Mouse (Mus musculus): ENCODE data around the gene Slc5a5.

The Slc5a5 gene

GRCm38 (mm10) chr8:70880546-70880945 lies 12.0 kb downstream of the Slc5a5 start:
- no peak for DNase-seq (ENCODE audit: low spot score in 2 of 2)

- DNase-seq (ENCODE audit: low spot score in 2 of 2), result peak in 1 of 2 experiments; percentile 48
Observed at GRCm38 (mm10) chr8:70880126-70880525, 12.4 kb downstream of the Slc5a5 start.

GRCm38 (mm10) chr8:70879500-70879899 lies 13.1 kb downstream of the Slc5a5 start:
- no peak for DNase-seq (ENCODE audit: low spot score in 2 of 2)

DNA sequence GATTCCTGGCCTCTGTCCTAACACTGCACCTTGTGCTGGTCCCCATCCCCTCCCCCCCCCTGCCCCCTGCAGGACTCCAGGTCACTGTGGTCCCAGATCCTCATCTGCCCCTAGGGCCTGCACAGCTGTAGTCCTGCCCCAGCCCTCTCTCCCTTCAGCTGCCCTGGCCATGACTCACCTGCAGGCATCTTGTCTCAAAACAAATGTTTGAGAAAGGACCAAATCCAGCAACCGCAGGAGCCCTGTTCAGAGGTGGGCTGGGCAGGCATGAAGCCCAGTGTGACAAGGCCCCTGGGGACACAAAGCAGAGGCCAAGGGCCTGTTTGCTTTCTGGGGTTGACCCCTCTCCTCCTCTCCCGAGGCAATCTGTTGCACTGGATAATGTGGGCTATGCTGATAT lies 14.4 kb downstream of the Slc5a5 start:
- DNase-seq (ENCODE audit: low spot score in 2 of 2), result no peak

GRCm38 (mm10) chr8:70876382-70876781 lies 16.2 kb downstream of the Slc5a5 start:
- no peak for DNase-seq (ENCODE audit: low spot score in 2 of 2)

GRCm38 (mm10) chr8:70874441-70874840 lies 18.1 kb downstream of the Slc5a5 start:
- DNase-seq (ENCODE audit: low spot score in 2 of 2), result no peak

- peak; percentile 97 for DNase-seq (ENCODE audit: low spot score in 2 of 2)
Observed at GRCm38 (mm10) chr8:70873364-70873985, 19.1 kb downstream of the Slc5a5 start, which contains the start of gene Ccdc124. Gene Ccdc124 (minus strand): TSS chr8:70873935.

- no peak for DNase-seq (ENCODE audit: low spot score in 2 of 2)
Observed at GRCm38 (mm10) chr8:70872643-70873363, 19.8 kb downstream of the Slc5a5 start.

DNA sequence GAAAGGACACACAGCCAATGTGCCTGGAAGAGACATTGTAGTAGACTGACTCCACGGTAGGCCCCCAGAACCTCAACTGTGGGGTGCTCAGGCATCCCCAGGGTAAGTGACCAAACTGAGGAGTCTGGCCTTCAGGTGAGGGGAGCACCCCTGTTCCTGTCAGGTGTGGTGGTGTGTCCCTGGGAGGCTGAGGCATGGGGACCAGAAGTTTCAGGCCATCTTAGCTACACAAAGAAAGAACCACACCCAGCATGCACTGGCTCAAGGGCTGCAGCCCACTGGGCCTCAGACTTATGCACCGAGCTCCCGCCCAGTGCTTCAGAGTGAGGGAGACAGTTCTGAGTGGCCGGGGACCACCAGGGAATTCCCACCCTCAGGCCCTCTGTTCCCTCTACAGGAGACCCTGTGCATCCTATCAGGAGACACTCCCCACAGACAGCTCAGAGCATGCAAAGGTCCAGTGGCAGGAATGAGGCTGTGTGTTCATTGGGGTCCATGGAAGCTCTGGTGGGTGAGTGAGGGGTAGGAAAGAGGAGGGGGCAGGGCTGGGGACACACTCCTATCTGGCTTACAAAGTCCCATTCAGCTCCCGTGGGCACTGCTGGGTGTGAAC lies 21.3 kb downstream of the Slc5a5 start:
- no peak for DNase-seq (ENCODE audit: low spot score in 2 of 2)

- DNase-seq (ENCODE audit: low spot score in 2 of 2), result peak; percentile 88 to 89
Observed at GRCm38 (mm10) chr8:70869601-70870041, 22.9 kb downstream of the Slc5a5 start.

DNA sequence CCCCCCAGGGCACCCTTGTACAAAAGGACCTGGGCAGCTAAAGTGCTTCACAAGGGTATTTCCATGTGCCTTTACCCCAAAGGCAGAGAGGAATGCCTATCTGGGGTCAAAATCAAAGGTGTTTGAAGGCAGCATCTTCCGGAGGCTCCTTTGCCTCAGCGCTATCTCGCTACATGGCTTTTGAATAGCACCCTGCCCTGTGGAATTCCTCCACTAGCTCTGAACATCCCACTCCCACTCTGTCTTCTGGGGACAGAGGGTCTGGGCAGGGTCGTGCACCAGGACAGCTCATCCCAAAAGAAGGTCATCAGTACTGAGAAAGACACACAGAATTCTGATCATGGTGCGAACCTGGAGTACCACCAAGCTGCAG lies 23.4 kb downstream of the Slc5a5 start:
- DNase-seq (ENCODE audit: low spot score in 2 of 2), result no peak

DNA sequence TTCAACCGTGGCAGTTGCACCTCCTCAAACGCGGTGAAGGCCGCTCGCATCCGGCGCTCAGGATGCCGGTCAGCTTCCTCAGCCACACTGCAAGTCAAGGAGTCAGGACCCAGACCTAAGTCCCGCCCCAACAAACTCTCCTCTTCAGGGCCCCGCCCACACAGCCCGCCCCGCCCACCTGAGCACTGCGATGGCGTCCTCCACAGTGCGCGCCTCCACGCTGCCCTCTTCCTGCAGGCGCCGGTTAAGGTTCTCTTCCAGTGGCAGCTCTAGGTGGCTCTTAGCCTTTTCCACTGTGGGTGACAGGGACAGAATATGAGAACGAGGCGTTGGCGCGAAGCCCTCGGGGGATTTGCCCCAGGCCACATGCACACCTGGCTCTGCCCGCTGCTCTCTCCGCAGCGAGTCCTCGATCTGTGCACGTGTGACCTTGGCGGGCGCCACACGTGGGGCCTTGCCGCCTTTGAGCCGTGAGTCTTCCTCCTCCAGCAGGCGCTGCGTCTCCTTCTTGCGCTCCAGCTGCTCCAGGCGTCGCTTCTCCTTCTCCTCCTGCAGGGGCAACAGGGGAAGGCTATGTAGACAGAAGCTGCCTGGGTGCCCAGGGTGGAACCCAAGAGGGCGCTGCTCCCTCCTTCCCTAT lies 23.9 kb downstream of the Slc5a5 start:
- DNase-seq (ENCODE audit: low spot score in 2 of 2), result peak in 1 of 2 experiments; percentile 70

- no peak for DNase-seq (ENCODE audit: low spot score in 2 of 2)
Observed at GRCm38 (mm10) chr8:70866566-70866965, 26.0 kb downstream of the Slc5a5 start.

GRCm38 (mm10) chr8:70866001-70866520 lies 26.5 kb downstream of the Slc5a5 start:
- no peak for DNase-seq (ENCODE audit: low spot score in 2 of 2)

- DNase-seq (ENCODE audit: low spot score in 2 of 2), result peak; percentile 100
Observed at GRCm38 (mm10) chr8:70865350-70866000, 27.1 kb downstream of the Slc5a5 start.

DNA sequence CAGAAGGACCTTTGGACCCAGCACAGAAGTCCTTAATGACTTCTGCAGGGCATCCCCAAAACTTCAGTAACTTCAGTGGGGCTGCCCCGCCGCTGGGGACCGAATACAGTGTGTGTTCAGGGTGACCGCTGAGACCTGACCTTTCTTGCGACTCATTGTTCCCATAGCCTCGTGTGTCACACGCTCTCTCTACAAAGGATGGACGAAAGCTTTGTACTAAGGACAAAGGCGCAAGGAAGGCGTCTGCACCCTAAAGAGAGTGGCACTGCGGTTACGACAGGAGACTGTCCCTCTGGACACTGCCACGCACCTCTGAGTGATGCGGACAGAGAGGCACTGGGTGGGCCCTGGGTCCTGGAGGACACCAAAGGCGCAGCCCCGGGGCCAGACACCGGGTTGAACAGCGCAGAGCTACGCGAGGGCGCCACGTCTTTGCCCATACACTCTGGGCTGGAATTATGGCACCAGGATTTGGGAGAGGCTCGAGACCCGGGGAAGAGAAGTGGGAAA lies 27.8 kb downstream of the Slc5a5 start:
- DNase-seq (ENCODE audit: low spot score in 2 of 2), result peak in 1 of 2 experiments; percentile 74

- peak; percentile 70 to 71 for DNase-seq (ENCODE audit: low spot score in 2 of 2)
Observed at GRCm38 (mm10) chr8:70863956-70864711, 28.4 kb downstream of the Slc5a5 start.

DNA sequence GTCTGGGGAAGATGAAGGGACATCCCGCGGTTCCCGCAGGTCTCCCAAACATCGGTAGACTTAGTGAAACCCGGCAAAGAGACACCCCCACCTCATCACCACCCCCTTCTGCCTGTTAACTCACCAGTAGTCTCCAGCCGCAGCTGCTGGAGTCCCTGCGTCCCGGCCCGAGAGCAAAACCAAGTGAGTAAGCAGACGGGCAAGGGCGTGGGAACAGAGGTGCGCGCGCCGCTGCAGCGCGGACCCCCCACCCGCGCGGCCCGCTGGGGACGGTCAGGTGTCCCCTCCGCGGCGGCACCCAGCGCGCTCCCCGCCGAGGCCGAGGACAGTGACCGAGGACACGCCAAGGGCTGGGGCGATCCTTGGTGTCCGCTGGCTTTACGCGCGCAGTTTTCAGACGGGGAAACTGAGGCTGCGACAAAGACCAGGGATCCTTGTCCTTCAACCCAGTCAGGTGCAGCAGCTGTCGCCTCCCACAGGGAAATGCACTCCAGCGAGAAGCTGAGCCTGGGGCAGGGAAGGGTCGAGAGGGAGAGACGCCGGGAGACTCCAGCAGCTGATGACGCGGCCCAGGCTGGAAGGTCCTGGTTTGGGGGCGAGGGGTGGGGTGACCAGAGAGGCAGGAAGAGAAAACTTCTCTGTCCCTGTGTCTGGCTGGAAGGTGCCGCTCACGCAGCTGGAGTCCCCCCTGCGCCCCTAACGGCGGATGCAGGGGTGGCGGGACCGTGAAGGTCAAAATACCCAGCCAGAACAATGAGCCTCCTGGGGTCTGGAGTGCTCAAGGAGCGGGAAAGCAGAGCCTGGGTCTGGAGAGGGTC lies 29.5 kb downstream of the Slc5a5 start, which contains the start of gene Kcnn1:
Kcnn1 (minus strand) TSS at position 435 of the 818 bp plus-strand sequence.
- peak in 1 of 2 experiments; percentile 55 for DNase-seq (ENCODE audit: low spot score in 2 of 2)

DNA sequence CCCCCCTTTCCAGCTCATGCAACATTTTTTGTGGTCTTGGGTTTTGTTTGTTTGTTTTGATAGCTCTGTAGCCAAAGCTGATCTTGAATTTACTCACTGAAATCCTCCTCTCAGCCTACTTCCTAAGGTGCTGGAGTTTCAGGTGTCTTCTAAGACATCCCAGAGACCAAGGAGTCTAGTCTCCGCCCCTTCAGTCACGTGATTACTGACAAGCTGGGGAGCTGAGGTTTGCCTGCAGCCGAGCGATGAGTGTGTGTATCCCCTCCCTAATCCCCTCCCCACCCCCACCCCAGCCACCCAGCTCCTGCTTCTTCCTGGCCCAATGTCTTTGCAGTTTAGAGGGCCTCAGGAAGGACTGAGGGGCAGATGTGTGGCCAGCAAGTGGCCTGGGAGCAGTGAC lies 35.0 kb downstream of the Slc5a5 start:
- no peak for DNase-seq (ENCODE audit: low spot score in 2 of 2)
